Mouse (Mus musculus): ENCODE results near the gene Pcnx.

DNA sequence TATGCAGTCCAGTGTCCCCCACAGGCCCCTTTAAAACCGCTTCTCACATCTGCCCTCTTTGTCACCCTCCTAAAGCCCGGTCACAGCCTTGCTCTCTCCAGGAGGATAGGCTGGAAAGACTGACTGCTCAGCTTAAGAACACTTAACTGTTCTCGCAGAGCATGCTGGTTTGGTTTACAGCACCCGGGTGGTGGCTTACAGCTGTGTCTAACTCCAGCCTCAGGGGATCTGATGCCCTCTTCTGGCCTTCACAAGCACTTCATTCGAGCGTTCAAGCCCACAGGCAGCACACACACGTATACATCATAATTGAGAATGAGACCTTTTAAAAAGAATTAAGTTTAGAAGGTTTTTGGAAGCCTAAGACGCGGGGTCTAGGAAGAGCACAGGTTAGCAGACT is 81.4 kb downstream of the Pcnx start:
- TF ChIP-seq MAFK (IDR thresholded peaks at IDR 0.05; ENCODE audit: insufficient read depth, low read depth, low read length) (no peak), ZC3H11A (IDR thresholded peaks at IDR 0.05; ENCODE audit: borderline replicate concordance, low read depth, low read length) (no peak)
